Mouse (Mus musculus) testis, postnatal 10 days (tissue): ENCODE results near the gene Hivep3.
A peak's percentile ranks its signal among the peaks of the same experiment; 100 is the strongest.

ENCODE experiments used
- DNase-seq: peaks from one replicate; pipeline ENCODE4 v3.0.0; 2021; ENCODE audit warnings: low spot score

Hivep3 gene

DNA sequence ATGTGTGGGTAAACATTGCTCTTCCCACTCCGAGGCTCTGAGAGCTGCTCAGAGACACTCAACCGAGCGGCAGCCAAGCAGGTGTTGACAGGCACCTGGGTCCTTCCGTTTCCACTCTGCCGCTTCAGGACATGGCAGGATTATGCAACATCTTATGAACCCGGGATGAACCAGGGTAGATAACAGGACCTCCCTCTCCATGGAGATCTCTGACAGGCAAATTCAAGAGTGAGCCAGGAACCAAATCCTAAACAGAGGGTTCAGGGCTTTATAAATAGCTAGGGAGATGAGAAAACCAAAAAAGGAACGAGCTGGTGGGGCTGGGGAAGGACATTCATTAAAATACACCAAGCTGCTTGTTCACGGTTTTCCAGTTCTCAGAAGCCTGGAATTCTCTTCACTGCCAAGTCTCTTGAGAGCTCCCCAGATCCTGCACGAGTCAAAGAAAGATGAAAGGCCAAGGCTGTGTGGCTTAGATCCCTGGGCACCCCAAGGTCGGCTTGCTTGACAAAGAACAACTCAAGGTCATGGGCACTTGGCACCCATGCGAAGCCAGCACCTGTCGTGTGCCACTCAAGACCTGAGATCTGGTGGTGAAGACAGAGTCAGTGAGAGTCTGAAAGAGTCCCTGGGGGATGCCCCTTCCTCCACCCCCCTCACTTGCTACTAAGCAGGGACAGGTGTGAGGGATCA lies 215.5 kb downstream of the Hivep3 start:
- no peak for DNase-seq

DNA sequence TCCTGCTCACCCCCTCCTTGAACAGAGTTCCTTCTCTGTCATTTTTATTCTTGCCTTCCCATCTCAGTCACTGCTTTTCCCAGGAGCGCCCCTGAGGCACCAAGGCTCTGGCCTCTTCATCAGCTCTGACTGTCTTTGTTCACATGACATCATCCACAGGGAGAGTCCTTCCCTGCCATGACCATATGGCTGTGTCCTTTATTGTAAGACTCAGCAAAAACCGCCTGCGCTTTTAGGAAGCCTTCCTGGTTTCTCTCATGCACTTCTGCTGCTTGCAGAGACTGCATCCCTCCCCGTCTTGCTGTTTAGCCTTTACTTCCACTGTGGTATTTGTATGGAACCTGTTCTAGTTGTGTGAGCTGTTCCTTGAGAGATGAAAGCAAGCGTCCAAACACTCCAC lies 216.6 kb downstream of the Hivep3 start:
- no peak for DNase-seq

DNA sequence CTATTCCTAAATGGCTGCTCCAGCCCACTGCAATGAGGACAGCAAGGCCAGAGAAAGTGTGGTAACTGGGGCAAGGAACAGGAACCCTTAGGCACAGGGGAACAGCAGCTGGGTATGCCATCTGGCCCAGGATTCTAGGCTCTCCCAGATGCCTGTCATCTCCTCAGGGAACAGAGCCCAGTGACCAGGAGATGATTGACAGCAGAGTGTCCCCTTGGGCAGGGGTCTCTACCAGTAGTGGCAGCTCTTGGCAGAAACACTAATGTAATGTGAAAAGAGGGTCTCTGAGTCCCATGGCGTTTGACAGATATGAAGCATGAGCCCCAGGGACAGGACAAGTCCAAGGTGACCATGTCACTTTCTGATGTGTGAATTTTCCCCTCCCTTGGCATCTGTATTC lies 217.5 kb downstream of the Hivep3 start:
- DNase-seq: no peak

DNA sequence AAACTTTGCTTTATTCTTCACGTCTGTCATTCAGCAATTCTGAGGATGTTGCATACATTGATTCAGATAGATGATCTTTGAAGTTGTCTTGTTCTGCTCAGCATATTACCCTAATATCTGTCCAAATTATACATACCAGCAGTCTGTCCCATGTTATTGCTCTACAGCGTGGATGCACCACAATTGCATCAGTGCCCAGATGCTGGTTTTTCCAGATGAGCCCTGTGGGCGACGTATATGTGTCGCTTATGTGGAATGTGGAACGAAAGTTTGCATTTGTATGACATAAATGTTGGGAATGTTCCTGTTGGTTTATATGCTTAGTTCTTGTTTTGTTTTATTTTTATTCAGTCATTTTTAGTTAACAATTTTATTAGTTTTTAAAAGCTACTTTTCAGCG lies 221.4 kb downstream of the Hivep3 start:
- DNase-seq: no peak

DNA sequence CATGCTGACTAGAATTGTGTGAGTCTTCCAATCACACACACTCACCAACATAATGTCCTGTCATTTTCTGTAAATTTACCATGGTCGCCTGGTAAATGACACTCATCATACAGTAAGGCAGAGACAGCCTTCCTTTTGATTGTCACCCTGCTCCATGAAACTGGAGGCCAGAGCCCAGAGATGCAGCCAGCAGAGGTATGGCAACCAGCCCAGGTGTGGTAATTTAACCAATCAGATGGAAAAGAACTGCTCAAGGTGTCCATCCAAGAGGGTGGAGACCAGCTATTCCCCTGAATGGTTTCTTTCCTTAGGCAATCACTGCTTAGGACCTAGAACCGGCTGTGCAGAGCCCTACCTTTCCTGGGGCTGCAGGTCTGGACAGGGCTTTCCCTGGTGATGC lies 224.4 kb downstream of the Hivep3 start:
- DNase-seq: no peak

DNA sequence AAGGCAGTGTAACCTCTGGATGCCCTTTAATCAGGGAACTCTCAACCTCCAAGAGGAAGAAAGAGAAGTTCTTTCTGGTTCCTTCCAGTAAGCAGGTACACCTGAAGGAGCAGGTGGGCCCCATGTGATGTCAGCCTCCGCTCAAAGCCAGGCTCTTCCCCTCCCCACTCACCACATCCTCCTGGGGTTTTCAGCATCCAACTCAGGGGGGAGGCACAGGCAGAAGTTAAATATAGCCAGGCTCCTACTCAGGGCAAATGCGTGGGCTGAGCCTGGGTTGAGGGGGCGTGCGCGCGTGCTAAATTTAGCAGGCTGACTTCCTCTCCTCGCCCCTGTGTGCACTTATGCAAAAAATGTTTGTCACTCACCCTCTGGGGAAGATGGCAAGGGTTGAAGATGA lies 225.7 kb downstream of the Hivep3 start:
- DNase-seq: no peak

DNA sequence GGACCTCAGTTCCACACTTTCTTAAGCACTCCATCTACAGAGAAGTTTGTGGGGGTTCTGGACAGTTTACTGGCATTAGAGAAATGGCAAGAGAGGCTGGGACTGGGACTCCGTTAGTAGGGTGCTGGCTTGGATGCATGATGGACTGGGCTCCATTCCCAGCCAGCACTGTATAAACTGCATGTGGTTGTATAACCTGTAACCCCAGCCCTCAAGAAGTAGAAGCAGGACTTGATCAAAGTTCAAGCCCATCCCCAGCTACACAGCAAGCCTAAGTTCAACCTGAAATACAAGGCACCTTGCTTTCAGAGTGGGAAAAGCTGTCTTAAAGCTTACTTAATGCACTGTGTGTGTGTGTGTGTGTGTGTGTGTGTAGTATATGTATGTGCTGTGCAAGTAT lies 226.3 kb downstream of the Hivep3 start:
- DNase-seq: no peak

DNA sequence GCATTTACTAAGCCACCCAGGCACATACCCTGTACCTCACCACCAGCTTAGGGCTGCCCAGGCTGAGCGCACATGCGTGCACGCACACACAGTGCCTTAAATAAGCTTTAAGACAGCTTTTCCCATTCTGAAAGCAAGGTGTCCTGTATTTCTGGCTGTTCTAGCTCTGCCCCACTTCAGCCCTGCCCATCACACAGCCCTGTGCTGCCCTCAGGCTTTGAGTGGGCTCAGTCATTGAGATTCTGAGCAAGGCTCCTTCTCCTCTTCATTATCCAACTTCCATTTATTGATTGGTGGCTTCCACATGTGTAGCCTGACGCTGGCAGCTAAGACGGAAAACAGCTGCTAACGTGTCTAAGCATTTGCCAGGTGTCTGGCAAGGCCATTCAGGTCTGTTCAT lies 226.9 kb downstream of the Hivep3 start:
- no peak for DNase-seq

DNA sequence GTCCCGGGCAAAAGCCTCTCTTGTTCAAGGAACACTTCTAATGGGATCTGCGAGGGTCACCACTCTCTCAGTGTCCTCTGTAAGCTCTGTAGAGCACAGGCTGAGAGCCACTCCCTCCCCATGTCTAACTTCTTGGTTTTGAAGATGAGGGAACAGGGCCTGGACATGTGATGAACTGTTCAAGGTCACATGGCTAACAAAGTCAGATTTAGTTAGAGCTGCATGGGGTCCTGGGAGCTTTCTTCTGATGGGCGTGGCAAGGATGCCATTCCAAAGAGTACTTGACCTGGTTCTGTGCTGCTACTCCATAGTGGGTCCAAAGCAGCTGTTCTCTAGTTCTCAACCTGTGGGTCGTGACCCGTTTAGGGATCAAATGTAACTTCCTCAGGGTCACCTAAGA lies 227.6 kb downstream of the Hivep3 start:
- DNase-seq: no peak

DNA sequence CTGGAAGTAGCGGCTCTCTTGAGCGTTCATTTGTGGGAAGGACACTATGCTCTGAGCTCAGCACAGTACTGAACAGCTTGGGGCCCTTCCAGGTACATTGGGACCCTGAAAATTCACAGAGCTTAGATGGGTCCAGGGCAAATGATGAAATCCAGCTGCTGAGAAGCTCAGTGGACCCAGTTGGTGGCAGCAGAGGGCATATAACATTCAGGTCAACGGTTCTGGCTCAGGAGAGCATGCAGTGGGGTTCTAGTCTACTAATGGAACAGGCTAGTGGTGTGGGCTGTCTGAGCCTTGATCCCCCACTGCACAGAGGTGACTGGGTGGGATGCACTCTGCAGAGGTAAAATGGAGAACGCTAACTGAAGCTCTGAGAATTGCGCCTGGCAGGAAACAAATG lies 228.5 kb downstream of the Hivep3 start:
- DNase-seq: no peak

DNA sequence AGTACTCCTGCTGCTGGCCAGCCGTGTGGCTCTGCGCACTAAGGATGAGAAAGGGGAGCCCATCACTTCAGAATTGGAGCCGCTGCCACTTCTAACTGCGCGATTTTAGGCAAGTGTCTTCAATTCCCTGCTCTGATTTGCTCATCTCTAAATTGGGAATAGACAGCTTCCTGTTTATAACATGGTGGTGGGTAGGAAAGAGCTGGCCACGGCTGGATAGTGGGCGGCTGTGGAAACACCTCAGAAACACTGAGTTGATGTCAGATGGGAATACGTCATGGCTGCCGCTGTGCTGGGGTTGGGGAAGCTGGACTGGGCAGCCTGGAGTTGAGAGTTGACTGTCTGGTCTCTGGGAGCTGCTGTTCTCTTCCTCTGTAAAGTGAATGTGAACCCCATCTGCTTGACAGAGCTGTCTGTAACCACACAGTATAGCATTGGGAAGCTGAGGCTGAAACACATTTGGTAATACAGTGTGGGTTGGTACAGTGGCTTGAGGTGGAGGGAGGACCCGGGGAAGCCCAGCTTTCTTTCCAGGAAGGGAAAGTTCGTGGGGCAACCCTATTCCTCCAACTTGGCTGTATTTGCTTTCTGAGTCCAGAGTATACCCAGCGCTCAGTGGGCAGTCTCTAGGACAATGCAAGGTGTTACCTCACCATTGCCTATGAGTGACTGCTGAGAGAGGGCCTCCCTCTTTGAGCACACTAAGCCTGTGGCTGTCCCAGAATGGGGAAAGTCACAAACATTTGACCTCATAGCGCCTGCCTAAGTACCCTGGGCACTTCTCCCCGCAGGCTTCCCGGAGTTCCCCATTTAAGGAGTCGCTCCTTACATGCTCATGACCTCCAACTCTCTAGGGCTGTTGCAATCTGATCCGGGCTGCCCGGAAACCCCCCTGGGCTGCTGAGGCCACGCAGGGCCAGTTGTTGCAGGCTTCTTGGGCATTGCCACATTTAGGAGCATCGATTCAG lies 232.8 kb downstream of the Hivep3 start:
- no peak for DNase-seq

DNA sequence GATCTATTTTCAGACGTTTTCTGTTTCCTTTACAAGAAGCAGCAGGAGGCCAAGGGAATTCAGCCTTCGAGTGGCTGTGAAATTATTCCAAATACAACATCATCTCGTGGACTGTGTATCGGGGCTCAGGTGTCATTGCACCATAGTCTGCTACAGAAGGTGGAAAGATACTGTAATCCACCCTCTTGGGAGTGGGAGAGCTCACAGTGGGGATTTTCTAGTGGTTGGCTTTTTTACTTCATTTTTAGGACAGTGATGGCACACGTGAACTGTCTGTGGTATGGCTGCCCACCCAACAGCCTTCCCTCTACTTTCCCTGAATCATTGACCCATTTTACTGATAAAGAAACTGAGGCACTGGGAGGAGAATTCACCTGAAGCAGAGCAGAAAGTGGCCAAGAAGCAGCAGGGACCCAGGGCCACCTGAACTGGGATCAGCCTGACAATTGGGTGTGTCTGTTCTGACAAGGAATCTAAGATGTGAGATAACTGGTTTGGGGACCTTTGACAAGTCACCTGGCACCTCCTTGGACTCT lies 233.6 kb downstream of the Hivep3 start:
- DNase-seq: no peak

DNA sequence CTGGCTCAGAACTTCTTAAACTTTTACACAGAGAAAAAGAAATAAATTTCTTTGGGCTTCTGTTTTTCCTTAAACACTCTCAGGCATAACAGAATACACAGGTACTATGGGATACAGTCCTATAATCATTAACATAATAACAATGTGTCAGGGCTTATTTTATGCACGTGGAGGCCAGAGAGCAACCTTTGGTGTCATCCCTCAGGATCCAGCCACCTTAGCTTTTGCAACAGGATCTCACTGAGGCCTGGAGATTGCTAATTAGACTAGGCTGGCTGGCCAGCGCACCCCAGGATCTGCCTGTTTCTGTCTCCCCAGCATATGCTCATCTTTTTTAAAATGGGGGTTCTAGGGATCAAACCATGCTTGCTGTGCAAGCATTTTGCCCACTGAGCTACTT lies 234.1 kb downstream of the Hivep3 start:
- no peak for DNase-seq

DNA sequence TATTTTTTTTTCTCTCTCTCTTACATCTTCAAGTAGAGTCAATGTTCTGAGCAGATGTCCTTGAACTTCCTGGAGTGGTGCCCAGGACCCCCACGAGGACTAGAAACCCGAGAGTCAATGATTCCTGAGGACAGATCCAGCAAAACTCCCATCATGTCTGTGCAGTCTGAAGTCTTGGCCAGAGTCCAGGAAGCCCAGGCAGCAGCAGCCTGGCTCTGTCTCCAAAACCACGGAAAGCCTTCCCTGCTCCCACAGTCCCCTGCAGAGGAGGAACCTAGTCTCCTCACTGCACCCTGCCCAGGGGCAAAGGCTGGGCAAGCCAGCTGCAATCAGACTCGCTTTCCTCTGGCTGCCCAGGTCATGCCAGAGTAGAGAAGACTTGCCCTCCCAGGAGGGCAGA lies 234.5 kb downstream of the Hivep3 start:
- peak; percentile 69 for DNase-seq

DNA sequence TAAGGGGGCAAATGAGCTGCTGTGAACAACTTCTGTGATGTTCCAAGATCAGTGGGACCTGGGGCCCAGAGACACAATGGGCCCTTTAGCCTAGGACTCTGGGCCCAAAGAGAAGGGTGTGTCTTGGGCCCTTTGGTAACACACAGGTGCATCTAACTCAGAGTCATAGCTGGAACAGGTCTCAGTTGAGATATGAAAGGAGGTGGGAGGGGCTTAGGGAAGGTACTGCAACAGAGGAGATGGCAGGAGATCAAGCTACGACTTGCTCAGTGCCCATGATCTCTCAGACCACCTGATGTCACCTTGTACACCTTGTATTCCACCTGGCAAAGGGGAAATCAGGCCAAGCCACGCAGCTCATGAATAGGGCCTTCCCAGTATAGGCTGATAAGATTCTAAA lies 235.3 kb downstream of the Hivep3 start:
- DNase-seq: no peak

DNA sequence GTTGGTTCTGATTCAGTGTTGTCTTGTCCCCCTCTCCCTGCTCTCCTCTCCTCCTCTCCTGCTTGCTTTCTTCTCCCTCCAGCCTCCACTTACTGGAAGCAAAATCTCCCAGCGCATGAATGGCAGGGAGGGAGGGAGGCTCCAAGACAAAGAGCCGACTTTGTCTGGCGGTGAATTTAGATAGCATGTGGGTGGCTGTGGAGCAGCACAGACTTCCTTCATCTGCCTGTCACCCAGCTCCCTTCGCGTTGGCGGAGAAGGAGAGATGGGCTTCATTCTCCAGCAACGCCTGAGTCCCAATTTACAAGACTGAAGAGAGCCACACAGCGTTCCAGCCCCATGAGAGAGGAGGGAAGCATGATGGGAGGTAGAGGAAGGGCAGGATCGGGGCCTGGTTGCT lies 236.6 kb downstream of the Hivep3 start:
- DNase-seq: no peak

DNA sequence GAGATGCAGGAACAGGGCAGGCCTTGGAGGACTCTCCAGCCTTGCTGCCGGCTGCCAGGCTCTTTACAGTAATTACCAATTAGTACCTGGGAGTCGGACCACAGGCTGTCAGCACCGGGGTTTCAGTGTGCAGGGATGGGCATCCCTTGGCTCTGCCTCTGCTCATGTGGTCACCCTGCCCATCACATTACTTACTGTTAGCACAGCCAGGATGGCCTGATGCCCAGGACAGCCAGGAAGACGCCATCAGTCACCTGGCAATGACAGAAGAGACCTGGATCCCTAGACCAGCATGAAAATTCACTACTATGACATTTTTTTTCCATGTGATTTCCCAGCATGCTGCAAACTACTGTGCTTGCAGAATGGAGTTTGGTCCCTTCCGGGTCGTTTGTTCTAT lies 238.8 kb downstream of the Hivep3 start:
- DNase-seq: no peak

DNA sequence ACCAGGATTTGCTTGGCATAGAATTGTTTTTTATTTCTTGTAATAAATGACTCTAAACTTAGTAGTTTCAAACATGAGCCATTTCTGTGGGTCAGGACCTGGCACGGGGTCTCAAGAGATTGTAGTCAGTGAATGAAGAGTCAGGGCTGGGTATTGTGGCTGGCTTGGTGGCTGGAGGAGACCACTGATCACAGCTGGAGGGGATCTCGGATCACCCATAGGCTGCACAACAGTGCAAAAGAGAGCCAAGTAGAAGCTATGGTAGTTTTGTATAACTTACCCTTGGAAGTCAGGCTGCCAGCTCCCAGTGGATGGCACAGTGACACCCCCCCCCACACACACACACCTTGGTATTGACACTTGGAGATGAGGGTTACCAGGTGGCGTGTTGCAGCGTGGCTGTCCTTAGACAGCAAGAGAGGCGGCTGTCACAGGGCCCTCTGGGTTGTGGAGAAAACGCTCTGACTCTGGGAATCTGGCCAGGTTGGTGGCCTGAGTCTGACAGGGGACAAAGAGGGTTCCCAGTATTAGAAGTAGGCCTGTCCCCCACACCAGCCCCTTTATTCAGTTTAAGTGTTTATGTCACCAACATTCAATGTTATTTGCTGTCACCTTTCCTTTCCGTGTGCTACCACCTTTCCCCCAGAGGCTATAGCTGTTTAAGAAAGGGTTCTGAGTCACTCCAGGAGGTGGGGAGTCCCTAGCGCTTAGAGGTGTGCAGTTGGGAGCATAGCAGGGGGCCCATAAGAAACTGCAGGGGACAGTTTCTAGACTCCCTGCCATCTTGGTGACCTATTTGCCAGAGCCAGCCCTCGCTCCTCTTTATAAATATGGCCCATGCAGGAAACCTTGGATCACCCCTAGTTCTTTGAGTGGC lies 240.4 kb downstream of the Hivep3 start:
- DNase-seq: no peak

DNA sequence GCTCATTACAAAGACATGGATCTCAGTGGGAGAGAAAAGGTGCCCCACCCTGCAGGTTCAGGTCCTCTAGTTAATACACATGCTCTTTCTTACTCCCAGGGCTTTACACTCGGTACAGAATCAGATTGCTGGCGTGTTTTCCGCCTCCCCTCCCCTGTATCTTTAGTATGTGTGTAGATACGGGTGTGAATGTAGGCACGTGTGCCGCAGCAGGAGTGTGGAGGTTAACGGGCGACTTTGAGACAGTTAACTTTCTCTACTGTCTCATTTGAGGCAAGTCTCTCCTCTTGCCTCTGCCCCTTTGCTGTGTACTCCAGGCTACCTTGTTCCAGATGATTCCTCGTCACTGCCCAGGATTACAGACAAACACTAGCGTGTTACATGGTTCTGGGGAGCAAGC lies 241.7 kb downstream of the Hivep3 start:
- DNase-seq: no peak

DNA sequence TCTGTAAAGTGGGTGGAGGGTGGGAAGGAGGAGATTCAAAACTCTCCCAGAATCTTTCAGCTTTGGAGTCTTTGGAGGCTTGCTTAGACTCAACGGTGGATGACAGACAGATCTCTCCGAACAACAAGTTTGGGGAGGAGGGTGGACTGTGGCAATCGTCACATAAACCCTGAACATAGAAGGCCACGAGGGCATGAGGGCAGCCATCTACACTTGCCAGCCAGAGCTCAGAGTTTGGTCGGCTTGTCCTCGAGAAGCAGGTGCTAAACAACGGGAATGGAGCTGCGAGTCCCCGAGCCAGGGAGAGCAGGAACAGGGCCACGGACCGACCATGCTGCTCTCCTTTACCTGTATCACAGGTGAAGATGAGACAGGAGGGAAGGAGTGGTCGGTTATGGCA lies 242.2 kb downstream of the Hivep3 start:
- no peak for DNase-seq

DNA sequence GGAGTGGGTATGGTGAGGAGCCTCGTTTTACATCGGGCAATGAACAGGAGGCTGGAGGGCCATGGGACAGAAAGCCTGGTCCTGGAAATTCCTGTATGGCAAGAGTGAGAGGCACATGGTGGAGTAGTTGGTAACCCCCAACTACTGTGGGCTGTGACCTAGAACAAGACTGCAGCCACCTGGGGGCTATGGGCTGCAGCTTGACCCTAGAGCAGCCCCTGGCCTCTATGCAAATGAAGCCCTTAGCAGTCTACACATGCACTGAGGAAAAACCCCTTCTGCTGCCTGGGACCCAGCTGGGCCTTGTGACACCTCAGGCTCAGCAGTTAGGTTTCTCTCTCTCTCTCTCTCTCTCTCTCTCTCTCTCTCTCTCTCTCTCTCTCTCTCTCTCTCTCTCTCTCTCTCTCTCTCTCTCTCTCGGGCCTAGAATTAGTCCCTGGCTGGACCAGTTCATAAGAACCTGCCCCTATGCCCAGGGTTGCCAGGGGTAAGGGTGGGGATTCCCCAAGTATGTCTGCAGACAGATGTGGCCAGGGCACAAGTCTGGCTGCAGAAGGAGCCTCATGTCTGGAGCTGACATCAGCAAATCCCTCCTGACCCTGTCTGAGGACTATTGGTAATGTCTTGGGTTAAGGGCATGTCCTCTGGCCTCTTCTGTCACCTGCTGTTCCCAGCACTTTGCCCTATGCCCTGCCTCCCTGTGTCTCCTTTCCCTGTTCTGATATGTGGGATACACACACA lies 243.0 kb downstream of the Hivep3 start:
- no peak for DNase-seq
